Mouse (Mus musculus): ENCODE data around the gene Syvn1. TPM values are rescaled to one million over a fixed set of nuclear protein-coding genes. Genes with fewer than 3 reads are reported as not detected.

Syvn1 gene
- polyA plus RNA-seq, 1 experiment from 2014 or later = 34.9 TPM

- H3K9me3 ChIP-seq (ENCODE audit: control insufficient read depth, low read length) = no peaks in the 10 kb centered on the region
- H3K4me1 ChIP-seq (ENCODE audit: control insufficient read depth, insufficient read depth, low read length) = peaks cover 16% of the 10 kb centered on the region
- DNase-seq (ENCODE audit: low spot score) (no peak), ATAC-seq (ENCODE audit: low read depth) (no peak)
- H3K27ac ChIP-seq (replicated peaks; ENCODE audit: low read depth, low read length) = peak overlapping the region; percentile 96
- H3K9ac ChIP-seq (ENCODE audit: low read depth, low read length) = peak overlapping the region; percentile 76
- WGBS = 3% methylated on average over 13 of the region's 44 CpGs
- H3K4me2 ChIP-seq (ENCODE audit: low read depth, low read length) = peak overlapping the region; percentile 93
- H3K27me3 ChIP-seq (replicated peaks; ENCODE audit: control insufficient read depth, insufficient read depth, low read length) = no peaks in the 10 kb centered on the region
- peaks cover 44% of the 10 kb centered on the region for H3K36me3 ChIP-seq (ENCODE audit: control insufficient read depth, insufficient read depth, low read length)
- H3K4me3 ChIP-seq (ENCODE audit: low read depth, low read length) = peak overlapping the region; percentile 89
Observed at GRCm38 (mm10) chr19:6047154-6047898, 950 bp downstream of the Syvn1 start.

GRCm38 (mm10) chr19:6047899-6048166, 1.5 kb downstream of the Syvn1 start:
- Histone ChIP-seq H3K27me3 (replicated peaks; ENCODE audit: control insufficient read depth, insufficient read depth, low read length) (no peaks in the 10 kb centered on the region), H3K9me3 (ENCODE audit: control insufficient read depth, low read length) (no peaks in the 10 kb centered on the region), H3K9ac (ENCODE audit: low read depth, low read length) (peak overlapping the region; percentile 76), H3K36me3 (ENCODE audit: control insufficient read depth, insufficient read depth, low read length) (peaks cover 49% of the 10 kb centered on the region), H3K27ac (replicated peaks; ENCODE audit: low read depth, low read length) (peak overlapping the region; percentile 96; the same call in 1 of the 2 replicates), H3K4me3 (ENCODE audit: low read depth, low read length) (peak overlapping the region; percentile 89), H3K4me2 (ENCODE audit: low read depth, low read length) (peak overlapping the region; percentile 93), H3K4me1 (ENCODE audit: control insufficient read depth, insufficient read depth, low read length) (peaks cover 16% of the 10 kb centered on the region)
- WGBS = 88% methylated on average over 8 of the region's 8 CpGs
- ATAC-seq (ENCODE audit: low read depth) (no peak), DNase-seq (ENCODE audit: low spot score) (no peak)

GRCm38 (mm10) chr19:6048681-6049410, 2.5 kb downstream of the Syvn1 start:
- Histone ChIP-seq H3K9me3 (ENCODE audit: control insufficient read depth, low read length) (no peaks in the 10 kb centered on the region), H3K4me3 (ENCODE audit: low read depth, low read length) (no peak overlapping the region), H3K27me3 (replicated peaks; ENCODE audit: control insufficient read depth, insufficient read depth, low read length) (no peaks in the 10 kb centered on the region), H3K27ac (replicated peaks; ENCODE audit: low read depth, low read length) (no peak overlapping the region), H3K4me2 (ENCODE audit: low read depth, low read length) (0 out of 2 replicates have a peak overlapping the region, but pooled peaks have one; percentile 93), H3K9ac (ENCODE audit: low read depth, low read length) (no peak overlapping the region), H3K36me3 (ENCODE audit: control insufficient read depth, insufficient read depth, low read length) (peaks cover 59% of the 10 kb centered on the region), H3K4me1 (ENCODE audit: control insufficient read depth, insufficient read depth, low read length) (peaks cover 16% of the 10 kb centered on the region)
- DNase-seq (ENCODE audit: low spot score) (no peak), ATAC-seq (ENCODE audit: low read depth) (no peak)
- 84% methylated on average over 11 of the region's 11 CpGs for WGBS

GRCm38 (mm10) chr19:6052516-6052915, 6.1 kb downstream of the Syvn1 start:
- Histone ChIP-seq H3K27me3 (replicated peaks; ENCODE audit: control insufficient read depth, insufficient read depth, low read length) (no peaks in the 10 kb centered on the region), H3K27ac (replicated peaks; ENCODE audit: low read depth, low read length) (no peak overlapping the region), H3K36me3 (ENCODE audit: control insufficient read depth, insufficient read depth, low read length) (peaks cover 81% of the 10 kb centered on the region), H3K4me3 (ENCODE audit: low read depth, low read length) (no peak overlapping the region), H3K4me1 (ENCODE audit: control insufficient read depth, insufficient read depth, low read length) (peaks cover 12% of the 10 kb centered on the region), H3K9me3 (ENCODE audit: control insufficient read depth, low read length) (no peaks in the 10 kb centered on the region), H3K9ac (ENCODE audit: low read depth, low read length) (no peak overlapping the region), H3K4me2 (ENCODE audit: low read depth, low read length) (no peak overlapping the region)
- ATAC-seq (ENCODE audit: low read depth) (no peak), DNase-seq (ENCODE audit: low spot score) (no peak)
- 90% methylated on average over 6 of the region's 7 CpGs for WGBS

DNA sequence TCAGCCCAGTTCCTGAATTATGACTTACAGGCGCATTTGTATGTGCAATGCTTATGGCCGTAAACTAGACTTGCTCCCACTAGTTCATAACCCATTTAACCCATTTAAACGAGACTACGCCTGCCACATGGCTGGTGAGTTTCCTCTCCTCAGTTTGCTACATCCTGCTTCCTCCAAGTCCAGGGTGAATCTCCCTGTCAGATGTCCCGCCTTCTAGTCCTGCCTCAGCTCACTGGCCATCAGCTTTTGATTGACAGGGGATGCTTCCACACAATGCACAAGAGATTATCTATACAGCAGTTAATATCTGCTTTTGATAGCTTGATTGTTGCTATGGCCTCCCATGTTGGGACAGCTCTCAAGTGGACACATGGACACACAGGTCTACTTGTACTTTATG, 7.9 kb downstream of the Syvn1 start:
- H3K4me1 ChIP-seq (ENCODE audit: control insufficient read depth, insufficient read depth, low read length) = peaks cover 9% of the 10 kb centered on the region
- no peak overlapping the region for H3K4me2 ChIP-seq (ENCODE audit: low read depth, low read length)
- DNase-seq (ENCODE audit: low spot score) (no peak), ATAC-seq (ENCODE audit: low read depth) (no peak)
- H3K27me3 ChIP-seq (replicated peaks; ENCODE audit: control insufficient read depth, insufficient read depth, low read length) = no peaks in the 10 kb centered on the region
- H3K36me3 ChIP-seq (ENCODE audit: control insufficient read depth, insufficient read depth, low read length) = peaks cover 74% of the 10 kb centered on the region
- no peak overlapping the region for H3K9ac ChIP-seq (ENCODE audit: low read depth, low read length)
- no peaks in the 10 kb centered on the region for H3K9me3 ChIP-seq (ENCODE audit: control insufficient read depth, low read length)
- 85% methylated on average over 5 of the region's 5 CpGs for whole genome bisulfite sequencing
- H3K27ac ChIP-seq (replicated peaks; ENCODE audit: low read depth, low read length) = no peak overlapping the region
- H3K4me3 ChIP-seq (ENCODE audit: low read depth, low read length) = no peak overlapping the region

- 56% methylated on average over 4 of the region's 4 CpGs for whole genome bisulfite sequencing
- peak overlapping the region; percentile 68 for H3K4me2 ChIP-seq (ENCODE audit: low read depth, low read length)
- DNase-seq (ENCODE audit: low spot score) (no peak), ATAC-seq (ENCODE audit: low read depth) (no peak)
- H3K27ac ChIP-seq (replicated peaks; ENCODE audit: low read depth, low read length) = no peak overlapping the region
- peak overlapping the region; percentile 49 for H3K4me3 ChIP-seq (ENCODE audit: low read depth, low read length)
- peaks cover 57% of the 10 kb centered on the region for H3K36me3 ChIP-seq (ENCODE audit: control insufficient read depth, insufficient read depth, low read length)
- peaks cover 9% of the 10 kb centered on the region for H3K4me1 ChIP-seq (ENCODE audit: control insufficient read depth, insufficient read depth, low read length)
- H3K27me3 ChIP-seq (replicated peaks; ENCODE audit: control insufficient read depth, insufficient read depth, low read length) = no peaks in the 10 kb centered on the region
- peak overlapping the region; percentile 94 for H3K9ac ChIP-seq (ENCODE audit: low read depth, low read length)
- no peaks in the 10 kb centered on the region for H3K9me3 ChIP-seq (ENCODE audit: control insufficient read depth, low read length)
Observed at GRCm38 (mm10) chr19:6056696-6057095, 10.3 kb downstream of the Syvn1 start.

GRCm38 (mm10) chr19:6057313-6058096, 11.1 kb downstream of the Syvn1 start, which contains the start of the genes Mrpl49 and Fau:
Mrpl49 (minus strand) TSS chr19:6057785.
Fau (plus strand) TSS chr19:6057844.
- Histone ChIP-seq H3K4me3 (ENCODE audit: low read depth, low read length) (peak within 1 kb of the TSS; percentile 49), H3K27ac (replicated peaks; ENCODE audit: low read depth, low read length) (peak within 1 kb of the TSS; percentile 81), H3K4me1 (ENCODE audit: control insufficient read depth, insufficient read depth, low read length) (peaks cover 17% of the 10 kb centered on the region), H3K36me3 (ENCODE audit: control insufficient read depth, insufficient read depth, low read length) (peaks cover 49% of the 10 kb centered on the region), H3K4me2 (ENCODE audit: low read depth, low read length) (peak within 1 kb of the TSS; percentile 68), H3K9ac (ENCODE audit: low read depth, low read length) (peak within 1 kb of the TSS; percentile 94), H3K27me3 (replicated peaks; ENCODE audit: control insufficient read depth, insufficient read depth, low read length) (no peaks in the 10 kb centered on the region), H3K9me3 (ENCODE audit: control insufficient read depth, low read length) (no peaks in the 10 kb centered on the region)
- peak; percentile 98 for DNase-seq (ENCODE audit: low spot score)
- WGBS = under 1% methylated on average over 53 of the region's 63 CpGs
- ATAC-seq (ENCODE audit: low read depth) = peak; percentile 83

GRCm38 (mm10) chr19:6058513-6058912, 12.1 kb downstream of the Syvn1 start:
- Histone ChIP-seq H3K9me3 (ENCODE audit: control insufficient read depth, low read length) (no peaks in the 10 kb centered on the region), H3K4me2 (ENCODE audit: low read depth, low read length) (peak overlapping the region; percentile 68), H3K27ac (replicated peaks; ENCODE audit: low read depth, low read length) (peak overlapping the region; percentile 81), H3K27me3 (replicated peaks; ENCODE audit: control insufficient read depth, insufficient read depth, low read length) (no peaks in the 10 kb centered on the region), H3K4me3 (ENCODE audit: low read depth, low read length) (peak overlapping the region; percentile 49), H3K36me3 (ENCODE audit: control insufficient read depth, insufficient read depth, low read length) (peaks cover 39% of the 10 kb centered on the region), H3K4me1 (ENCODE audit: control insufficient read depth, insufficient read depth, low read length) (peaks cover 20% of the 10 kb centered on the region), H3K9ac (ENCODE audit: low read depth, low read length) (peak overlapping the region; percentile 94)
- no peak for ATAC-seq (ENCODE audit: low read depth)
- WGBS = 34% methylated on average over 5 of the region's 5 CpGs
- DNase-seq (ENCODE audit: low spot score) = no peak

Measured in embryonic facial prominence, embryonic 14.5 days (tissue).